In genomic region chr7:19363881-19364280, GRCm38 (mm10) we compare ENCODE assay signal across 9 mouse cellular contexts. TPM values are rescaled to one million over a fixed set of nuclear protein-coding genes. Genes with fewer than 3 reads are reported as not detected.
DNase-seq lines count a peak whose midpoint lies in the region; ATAC-seq and TF ChIP-seq lines count a peak whose summit lies in the region.
"Had no signal": no experiment of that assay in that cellular context is flagged by ENCODE, and none has a peak within 500 bp of the region (broad histone marks: within the 10 kb centered on the region; RNA-seq: fewer than 3 reads in every experiment).

No protein-coding gene starts in this region.

- H3K36me3 ChIP-seq in kidney, embryonic 16.5 days (ENCODE audit: insufficient read depth, low read length), result no peaks in the 10 kb centered on the region
- H3K36me3 ChIP-seq in heart, postnatal 0 days (replicated peaks; ENCODE audit: control insufficient read depth, insufficient read depth, low read length), result 0 out of 2 replicates have a peak, but pooled peaks cover 4% of the 10 kb centered on the region
- H3K36me3 ChIP-seq in limb, embryonic 11.5 days (ENCODE audit: control insufficient read depth, insufficient read depth, low read length), result no peaks in the 10 kb centered on the region
- H3K36me3 ChIP-seq in neural tube, embryonic 12.5 days, result no peaks in the 10 kb centered on the region

- TF ChIP-seq EP300 in heart, postnatal 0 days (IDR thresholded peaks at IDR 0.05; ENCODE audit: low read depth), result no peak

- no peaks in the 10 kb centered on the region for H3K27me3 ChIP-seq in kidney, embryonic 16.5 days (ENCODE audit: insufficient read depth, low read length)
- no peaks in the 10 kb centered on the region for H3K27me3 ChIP-seq in heart, postnatal 0 days (ENCODE audit: control insufficient read depth, insufficient read depth, low read length)
- 0 out of 2 replicates have a peak, but pooled peaks cover 2% of the 10 kb centered on the region for H3K27me3 ChIP-seq in limb, embryonic 11.5 days (ENCODE audit: control insufficient read depth, insufficient read depth, low read length)
- 0 out of 2 replicates have a peak, but pooled peaks cover 4% of the 10 kb centered on the region for H3K27me3 ChIP-seq in neural tube, embryonic 12.5 days (replicated peaks)

- peak; percentile 79 for DNase-seq in kidney, adult 11 months
- DNase-seq in WW6 (ENCODE audit: low read depth, low spot score), result peak; percentile 73
- peak; percentile 74 for DNase-seq in embryo, embryonic 10.5 days (ENCODE audit: low spot score)
- DNase-seq in heart, postnatal 0 days (ENCODE audit: low spot score), result peak; percentile 46
- peak; percentile 80 for DNase-seq in limb, embryonic 11.5 days (ENCODE audit: low spot score)
- peak; percentile 86 for DNase-seq in thymus, postnatal 4 days

- peaks cover 20% of the 10 kb centered on the region for H3K4me1 ChIP-seq in kidney, embryonic 16.5 days (ENCODE audit: insufficient read depth, low read length)
- peaks cover 13% of the 10 kb centered on the region; the same call in 1 of the 2 replicates for H3K4me1 ChIP-seq in heart, postnatal 0 days (ENCODE audit: control insufficient read depth, insufficient read depth)
- H3K4me1 ChIP-seq in limb, embryonic 11.5 days (ENCODE audit: control insufficient read depth, insufficient read depth, low read length), result peaks cover 10% of the 10 kb centered on the region
- H3K4me1 ChIP-seq in neural tube, embryonic 12.5 days, result peaks cover 19% of the 10 kb centered on the region

- WGBS in kidney, embryonic 16.5 days, result 4% methylated on average over 18 of the region's 18 CpGs
- 5% methylated on average over 18 of the region's 18 CpGs for WGBS in heart, postnatal 0 days
- 1% methylated on average over 18 of the region's 18 CpGs for WGBS in limb, embryonic 11.5 days
- 6% methylated on average over 18 of the region's 18 CpGs for WGBS in neural tube, embryonic 12.5 days

- H3K4me3 ChIP-seq in kidney, embryonic 16.5 days (ENCODE audit: low read length), result no peak overlapping the region
- H3K4me3 ChIP-seq in heart, postnatal 0 days (ENCODE audit: low read depth, low read length), result no peak overlapping the region
- no peak overlapping the region for H3K4me3 ChIP-seq in limb, embryonic 11.5 days (ENCODE audit: low read depth, low read length)
- no peak overlapping the region for H3K4me3 ChIP-seq in neural tube, embryonic 12.5 days

- H3K9me3 ChIP-seq in kidney, embryonic 16.5 days (ENCODE audit: low read length), result no peaks in the 10 kb centered on the region
- H3K9me3 ChIP-seq in heart, postnatal 0 days (replicated peaks; ENCODE audit: control insufficient read depth, low read length), result no peaks in the 10 kb centered on the region
- no peaks in the 10 kb centered on the region for H3K9me3 ChIP-seq in limb, embryonic 11.5 days (ENCODE audit: control insufficient read depth, low read length)
- H3K9me3 ChIP-seq in neural tube, embryonic 12.5 days, result no peaks in the 10 kb centered on the region

- H3K27ac ChIP-seq in kidney, embryonic 16.5 days (ENCODE audit: low read length), result no peak overlapping the region
- H3K27ac ChIP-seq in heart, postnatal 0 days (ENCODE audit: low read depth), result peak overlapping the region; percentile 87
- H3K27ac ChIP-seq in limb, embryonic 11.5 days (replicated peaks; ENCODE audit: low read depth, low read length), result no peak overlapping the region
- H3K27ac ChIP-seq in neural tube, embryonic 12.5 days, result no peak overlapping the region

- H3K4me2 ChIP-seq in kidney, embryonic 16.5 days (replicated peaks; ENCODE audit: low read depth, low read length), result no peak overlapping the region
- H3K4me2 ChIP-seq in heart, postnatal 0 days (ENCODE audit: low read depth, low read length), result peak overlapping the region; percentile 14
- H3K4me2 ChIP-seq in limb, embryonic 11.5 days (ENCODE audit: low read depth, severe bottlenecking), result no peak overlapping the region
- peak overlapping the region; percentile 18; the same call in 1 of the 2 replicates for H3K4me2 ChIP-seq in neural tube, embryonic 12.5 days (replicated peaks)

- no peak overlapping the region for H3K9ac ChIP-seq in kidney, embryonic 16.5 days (replicated peaks; ENCODE audit: low read length)
- H3K9ac ChIP-seq in heart, postnatal 0 days (replicated peaks; ENCODE audit: low read depth, low read length), result no peak overlapping the region
- H3K9ac ChIP-seq in limb, embryonic 11.5 days (ENCODE audit: low read length), result no peak overlapping the region
- no peak overlapping the region for H3K9ac ChIP-seq in neural tube, embryonic 12.5 days

- no peak for ATAC-seq in kidney, embryonic 16.5 days (ENCODE audit: low FRiP score, low TSS enrichment)
- no peak for ATAC-seq in heart, postnatal 0 days (ENCODE audit: insufficient read depth, low read depth)
- ATAC-seq in limb, embryonic 11.5 days (ENCODE audit: insufficient number of reproducible peaks, low FRiP score, low TSS enrichment, low read depth), result no peak
- ATAC-seq in neural tube, embryonic 12.5 days (ENCODE audit: low FRiP score, low read depth), result no peak

- TF ChIP-seq CTCF in heart, postnatal 0 days (IDR thresholded peaks at IDR 0.05; ENCODE audit: low read depth), result peak; percentile 84

RNA-seq across cellular contexts. Expression of gene Ppp1r13l, which starts 4.3 kb away (rescaled TPM):
- 3.3 and 4.0 TPM in 2 replicates for polyA plus RNA-seq in kidney, embryonic 16.5 days (2015; fragmentation: Nextera tagmentation; extraction: Ambion mirVana)
- 11.8 and 13.5 TPM in 2 replicates for total RNA-seq in heart, postnatal 0 days (2014; rRNA removed; ENCODE audit: low replicate concordance)
- polyA plus RNA-seq in heart, postnatal 0 days (2015; fragmentation: Nextera tagmentation; extraction: Ambion mirVana), result 12.0 and 14.0 TPM in 2 replicates
- 6.6 and 8.7 TPM in 2 replicates for polyA plus RNA-seq in limb, embryonic 11.5 days (2014; fragmentation: Nextera tagmentation; extraction: Ambion mirVana)
- polyA plus RNA-seq in neural tube, embryonic 12.5 days (2016; fragmentation: Nextera tagmentation; extraction: Ambion mirVana), result 3.1 and 3.2 TPM in 2 replicates

RNA-seq across cellular contexts. Expression of gene Cd3eap, which starts 4.6 kb away (rescaled TPM):
- 25.0 and 27.7 TPM in 2 replicates for polyA plus RNA-seq in kidney, embryonic 16.5 days (2015; fragmentation: Nextera tagmentation; extraction: Ambion mirVana)
- 1.9 and 3.2 TPM in 2 replicates for total RNA-seq in heart, postnatal 0 days (2014; rRNA removed; ENCODE audit: low replicate concordance)
- 11.1 and 11.7 TPM in 2 replicates for polyA plus RNA-seq in heart, postnatal 0 days (2015; fragmentation: Nextera tagmentation; extraction: Ambion mirVana)
- 21.1 and 24.8 TPM in 2 replicates for polyA plus RNA-seq in limb, embryonic 11.5 days (2014; fragmentation: Nextera tagmentation; extraction: Ambion mirVana)
- polyA plus RNA-seq in neural tube, embryonic 12.5 days (2016; fragmentation: Nextera tagmentation; extraction: Ambion mirVana), result 18.2 and 19.8 TPM in 2 replicates

RNA-seq across cellular contexts. Expression of gene Ercc2, which starts 17.9 kb away (rescaled TPM):
- polyA plus RNA-seq in kidney, embryonic 16.5 days (2015; fragmentation: Nextera tagmentation; extraction: Ambion mirVana), result 16.7 and 19.0 TPM in 2 replicates
- 20.4 and 30.8 TPM in 2 replicates for total RNA-seq in heart, postnatal 0 days (2014; rRNA removed; ENCODE audit: low replicate concordance)
- 4.9 and 6.0 TPM in 2 replicates for polyA plus RNA-seq in heart, postnatal 0 days (2015; fragmentation: Nextera tagmentation; extraction: Ambion mirVana)
- polyA plus RNA-seq in limb, embryonic 11.5 days (2014; fragmentation: Nextera tagmentation; extraction: Ambion mirVana), result 11.8 and 13.5 TPM in 2 replicates
- polyA plus RNA-seq in neural tube, embryonic 12.5 days (2016; fragmentation: Nextera tagmentation; extraction: Ambion mirVana), result 24.0 and 27.5 TPM in 2 replicates

RNA-seq across cellular contexts. Expression of gene Ercc1, which starts 19.3 kb away (rescaled TPM):
- polyA plus RNA-seq in kidney, embryonic 16.5 days (2015; fragmentation: Nextera tagmentation; extraction: Ambion mirVana), result 81.8 and 86.1 TPM in 2 replicates
- total RNA-seq in heart, postnatal 0 days (2014; rRNA removed; ENCODE audit: low replicate concordance), result 26.2 and 40.5 TPM in 2 replicates
- polyA plus RNA-seq in heart, postnatal 0 days (2015; fragmentation: Nextera tagmentation; extraction: Ambion mirVana), result 55.2 and 61.0 TPM in 2 replicates
- 104 and 114 TPM in 2 replicates for polyA plus RNA-seq in limb, embryonic 11.5 days (2014; fragmentation: Nextera tagmentation; extraction: Ambion mirVana)
- polyA plus RNA-seq in neural tube, embryonic 12.5 days (2016; fragmentation: Nextera tagmentation; extraction: Ambion mirVana), result 103 and 104 TPM in 2 replicates

RNA-seq across cellular contexts. Expression of gene Klc3, which starts 40.0 kb away (rescaled TPM):
- polyA plus RNA-seq in kidney, embryonic 16.5 days (2015; fragmentation: Nextera tagmentation; extraction: Ambion mirVana), result 7.0 and 8.5 TPM in 2 replicates
- total RNA-seq in heart, postnatal 0 days (2014; rRNA removed; ENCODE audit: low replicate concordance), result 0.31 TPM in 1 of 2 replicates, not detected in the other
- 0.72 and 0.99 TPM in 2 replicates for polyA plus RNA-seq in heart, postnatal 0 days (2015; fragmentation: Nextera tagmentation; extraction: Ambion mirVana)
- polyA plus RNA-seq in limb, embryonic 11.5 days (2014; fragmentation: Nextera tagmentation; extraction: Ambion mirVana), result 2.7 and 3.5 TPM in 2 replicates
- polyA plus RNA-seq in neural tube, embryonic 12.5 days (2016; fragmentation: Nextera tagmentation; extraction: Ambion mirVana), result 3.9 and 6.4 TPM in 2 replicates
- total RNA-seq: common myeloid progenitor, adult 5-6 weeks had no signal

Comparison
In these comparisons a context has a peak if more than half of its experiments do, and no peak if none do; other contexts are left out.
1. H3K4me2 ChIP-seq: peak in heart, postnatal 0 days (single experiment) and neural tube, embryonic 12.5 days (single experiment); none in kidney, embryonic 16.5 days (single experiment) and limb, embryonic 11.5 days (single experiment).
2. Peak in every context shown above with its lines, with median percentiles within 50 percentile points of each other: DNase-seq.